Mouse (Mus musculus) intestine, embryonic 14.5 days (tissue): ENCODE results near the gene Abhd10. TPM values are rescaled to one million over a fixed set of nuclear protein-coding genes. Genes with fewer than 3 reads are reported as not detected.

Experiments
- ATAC-seq: fragments of 200-750 bp; cut with Nextera tagmentation; replicated peaks from 2 replicates; pipeline ENCODE4 v1.8.0; 2017; ENCODE audit warnings: low read depth, moderate number of reproducible peaks, moderate TSS enrichment, moderate library complexity; ENCODE audit not compliant: low FRiP score, low TSS enrichment
- DNase-seq: peaks from one replicate; pipeline ENCODE4 v3.0.0-alpha.2; 2018; ENCODE audit warnings: low spot score
- H3K27ac ChIP-seq: fragments of 300-500 bp; sonication (generic); 2 replicates; pipeline ENCODE4 v1.5.1; 2014; ENCODE audit warnings: low read depth, mild to moderate bottlenecking, control low read depth
- H3K27me3 ChIP-seq: fragments of 300-500 bp; sonication (generic); replicated peaks from 2 replicates; pipeline ENCODE4 v1.6.1; 2014; ENCODE audit warnings: low read length, control low read depth; ENCODE audit not compliant: control insufficient read depth, insufficient read depth
- H3K36me3 ChIP-seq: fragments of 300-500 bp; sonication (generic); 2 replicates; pipeline ENCODE4 v1.6.1; 2014; ENCODE audit warnings: low read length, control low read depth; ENCODE audit not compliant: control insufficient read depth, insufficient read depth
- H3K4me1 ChIP-seq: fragments of 300-500 bp; sonication (generic); replicated peaks from 2 replicates; pipeline ENCODE4 v1.6.1; 2014; ENCODE audit warnings: low read length, control low read depth, mixed read lengths; ENCODE audit not compliant: control insufficient read depth, insufficient read depth
- H3K4me2 ChIP-seq: fragments of 300-500 bp; sonication (generic); 2 replicates; pipeline ENCODE4 v1.6.1; 2014; ENCODE audit warnings: low read length
- H3K4me3 ChIP-seq: fragments of 300-500 bp; sonication (generic); 2 replicates; pipeline ENCODE4 v1.5.1; 2014; ENCODE audit warnings: low read depth, low read length, control low read depth, mixed read lengths
- H3K9ac ChIP-seq: fragments of 300-500 bp; sonication (generic); 2 replicates; pipeline ENCODE4 v1.6.1; 2014; ENCODE audit warnings: mild to moderate bottlenecking, low read length
- H3K9me3 ChIP-seq: fragments of 300-500 bp; sonication (generic); 2 replicates; pipeline ENCODE4 v1.6.1; 2016; ENCODE audit warnings: low read length, control low read depth; ENCODE audit not compliant: control insufficient read depth
- WGBS: fragments of 180-500 bp; shearing (Covaris S2); extraction: QIAGEN DNeasy Blood & Tissue Kit; methylation state at CpG from one replicate; pipeline ENCODE4 v1.1.7; 2014; 5-methylcytosine and 5-hydroxymethylcytosine counted together
- polyA plus RNA-seq: library from polyadenylated mRNA; unstranded; fragments of >200 nt; fragmentation: Nextera tagmentation; extraction: Ambion mirVana; gene quantifications from 2 replicates; pipeline ENCODE4 v1.2.1, GENCODE M21; 2014

Gene Abhd10
- polyA plus RNA-seq, 1 experiment from 2014 or later: 33.9 TPM

- ATAC-seq (no peak), DNase-seq (no peak)
- Histone ChIP-seq H3K9ac (no peak overlapping the region), H3K36me3 (no peaks in the 10 kb centered on the region), H3K4me3 (no peak overlapping the region), H3K4me2 (no peak overlapping the region), H3K9me3 (no peaks in the 10 kb centered on the region), H3K4me1 (0 out of 2 replicates have a peak, but pooled peaks cover 2% of the 10 kb centered on the region), H3K27me3 (no peaks in the 10 kb centered on the region), H3K27ac (no peak overlapping the region)
- 79% methylated on average over 6 of the region's 6 CpGs for WGBS
These were observed 44.8 kb downstream of the Abhd10 start for GRCm38 (mm10) chr16:45697996-45698395.

GRCm38 (mm10) chr16:45695445-45696160 lies 47.2 kb downstream of the Abhd10 start:
- no peaks in the 10 kb centered on the region for H3K27me3 ChIP-seq
- H3K4me2 ChIP-seq: no peak overlapping the region
- no peaks in the 10 kb centered on the region for H3K36me3 ChIP-seq
- no peak overlapping the region for H3K9ac ChIP-seq
- no peak for DNase-seq
- H3K4me1 ChIP-seq: 0 out of 2 replicates have a peak, but pooled peaks cover 2% of the 10 kb centered on the region
- H3K9me3 ChIP-seq: no peaks in the 10 kb centered on the region
- no peak overlapping the region for H3K27ac ChIP-seq
- H3K4me3 ChIP-seq: no peak overlapping the region
- WGBS: 77% methylated on average over 9 of the region's 9 CpGs
- ATAC-seq: no peak

- Histone ChIP-seq H3K9me3 (no peaks in the 10 kb centered on the region), H3K36me3 (no peaks in the 10 kb centered on the region), H3K9ac (no peak within 1 kb of the TSS), H3K27ac (no peak within 1 kb of the TSS), H3K4me2 (no peak within 1 kb of the TSS), H3K27me3 (no peaks in the 10 kb centered on the region), H3K4me1 (peaks cover 2% of the 10 kb centered on the region; the same call in 1 of the 2 replicates), H3K4me3 (no peak within 1 kb of the TSS)
- no peak for DNase-seq
- 71% methylated on average over 10 of the region's 10 CpGs for WGBS
- ATAC-seq: no peak
These were observed 49.2 kb downstream of the Abhd10 start, which contains the start of gene Tmprss7 for GRCm38 (mm10) chr16:45693558-45693957. TSS of gene Tmprss7 (minus strand) at chr16:45693658.

- Histone ChIP-seq H3K27me3 (no peaks in the 10 kb centered on the region), H3K9me3 (no peaks in the 10 kb centered on the region), H3K4me3 (no peak overlapping the region), H3K27ac (no peak overlapping the region), H3K4me2 (no peak overlapping the region), H3K4me1 (peaks cover 2% of the 10 kb centered on the region; the same call in 1 of the 2 replicates), H3K9ac (no peak overlapping the region), H3K36me3 (no peaks in the 10 kb centered on the region)
- ATAC-seq (no peak), DNase-seq (no peak)
- WGBS: 75% methylated on average over 3 of the region's 3 CpGs
These were observed 49.9 kb downstream of the Abhd10 start for GRCm38 (mm10) chr16:45692851-45693250.

GRCm38 (mm10) chr16:45690178-45690577 lies 52.6 kb downstream of the Abhd10 start:
- H3K4me3 ChIP-seq: no peak overlapping the region
- WGBS: 15% methylated on average over 4 of the region's 4 CpGs
- H3K9me3 ChIP-seq: no peaks in the 10 kb centered on the region
- H3K9ac ChIP-seq: no peak overlapping the region
- ATAC-seq (no peak), DNase-seq (no peak)
- H3K27me3 ChIP-seq: no peaks in the 10 kb centered on the region
- H3K27ac ChIP-seq: no peak overlapping the region
- peaks cover 2% of the 10 kb centered on the region; the same call in 1 of the 2 replicates for H3K4me1 ChIP-seq
- no peaks in the 10 kb centered on the region for H3K36me3 ChIP-seq
- H3K4me2 ChIP-seq: no peak overlapping the region; the same call in 1 of the 2 replicates

- H3K36me3 ChIP-seq: no peaks in the 10 kb centered on the region
- 85% methylated on average over 3 of the region's 3 CpGs for WGBS
- ATAC-seq: no peak
- no peaks in the 10 kb centered on the region for H3K27me3 ChIP-seq
- no peak overlapping the region for H3K4me3 ChIP-seq
- H3K27ac ChIP-seq: no peak overlapping the region
- H3K9me3 ChIP-seq: no peaks in the 10 kb centered on the region
- H3K4me1 ChIP-seq: no peaks in the 10 kb centered on the region; the same call in 1 of the 2 replicates
- H3K9ac ChIP-seq: no peak overlapping the region
- no peak overlapping the region for H3K4me2 ChIP-seq
- DNase-seq: no peak
These were observed 55.9 kb downstream of the Abhd10 start for GRCm38 (mm10) chr16:45686833-45687232.

- 65% methylated on average over 3 of the region's 3 CpGs for WGBS
- no peak overlapping the region for H3K27ac ChIP-seq
- no peak overlapping the region for H3K9ac ChIP-seq
These were observed 57.5 kb downstream of the Abhd10 start for GRCm38 (mm10) chr16:45685295-45685694.

GRCm38 (mm10) chr16:45684815-45685214 lies 57.9 kb downstream of the Abhd10 start:
- H3K27me3 ChIP-seq: no peaks in the 10 kb centered on the region
- H3K27ac ChIP-seq: no peak overlapping the region
- no peak overlapping the region for H3K4me3 ChIP-seq
- H3K36me3 ChIP-seq: no peaks in the 10 kb centered on the region
- WGBS: 13% methylated on average over 8 of the region's 8 CpGs
- H3K9ac ChIP-seq: no peak overlapping the region
- no peaks in the 10 kb centered on the region for H3K9me3 ChIP-seq
- DNase-seq: peak; percentile 84
- no peak overlapping the region for H3K4me2 ChIP-seq
- ATAC-seq: no peak
- no peaks in the 10 kb centered on the region for H3K4me1 ChIP-seq

More at GRCm38 (mm10) chr16:45685295-45685694, 57.5 kb downstream of the Abhd10 start:
- H3K36me3 ChIP-seq: no peaks in the 10 kb centered on the region
- DNase-seq (no peak), ATAC-seq (no peak)
- no peak overlapping the region for H3K4me2 ChIP-seq
- no peak overlapping the region for H3K4me3 ChIP-seq
- no peaks in the 10 kb centered on the region for H3K9me3 ChIP-seq
- H3K27me3 ChIP-seq: no peaks in the 10 kb centered on the region
- no peaks in the 10 kb centered on the region; the same call in 1 of the 2 replicates for H3K4me1 ChIP-seq
